Mouse (Mus musculus) stomach, embryonic 14.5 days (tissue): ENCODE measurements around the gene Rnd3. TPM values are rescaled to one million over a fixed set of nuclear protein-coding genes. Genes with fewer than 3 reads are reported as not detected.

ENCODE experiments used
- ATAC-seq: fragments of 200-750 bp; cut with Nextera tagmentation; 2 replicates; pipeline ENCODE4 v1.8.0; 2017; ENCODE audit warnings: low read depth, moderate TSS enrichment; ENCODE audit not compliant: insufficient number of reproducible peaks, insufficient read depth, low FRiP score
- H3K27ac ChIP-seq: fragments of 300-500 bp; sonication (generic); 2 replicates; pipeline ENCODE4 v1.5.1; 2014; ENCODE audit warnings: mild to moderate bottlenecking, low read length, moderate library complexity, mixed read lengths
- H3K27me3 ChIP-seq: fragments of 300-500 bp; sonication (generic); 2 replicates; pipeline ENCODE4 v1.6.1; 2014; ENCODE audit warnings: low read length, control low read depth, mixed read lengths; ENCODE audit not compliant: control insufficient read depth, insufficient read depth
- H3K36me3 ChIP-seq: fragments of 300-500 bp; sonication (generic); 2 replicates; pipeline ENCODE4 v1.6.1; 2014; ENCODE audit warnings: mild to moderate bottlenecking, control low read depth, low read length, moderate library complexity, mixed read lengths; ENCODE audit not compliant: control insufficient read depth, insufficient read depth
- H3K4me1 ChIP-seq: fragments of 300-500 bp; sonication (generic); 2 replicates; pipeline ENCODE4 v1.6.1; 2014; ENCODE audit warnings: low read length, control low read depth, mixed read lengths; ENCODE audit not compliant: control insufficient read depth, insufficient read depth
- H3K4me2 ChIP-seq: fragments of 300-500 bp; sonication (generic); replicated peaks from 2 replicates; pipeline ENCODE4 v1.6.1; 2014; ENCODE audit warnings: low read depth, low read length, control low read depth
- H3K4me3 ChIP-seq: fragments of 300-500 bp; sonication (generic); 2 replicates; pipeline ENCODE4 v1.5.1; 2014; ENCODE audit warnings: low read depth, low read length, control low read depth
- H3K9ac ChIP-seq: fragments of 300-500 bp; sonication (generic); replicated peaks from 2 replicates; pipeline ENCODE4 v1.6.1; 2014; ENCODE audit warnings: low read depth, mild to moderate bottlenecking, control low read depth, low read length, moderate library complexity, mixed read lengths
- H3K9me3 ChIP-seq: fragments of 300-500 bp; sonication (generic); 2 replicates; pipeline ENCODE4 v1.6.1; 2016; ENCODE audit warnings: low read depth, low read length, control low read depth; ENCODE audit not compliant: control insufficient read depth
- WGBS: fragments of 180-500 bp; shearing (Covaris S2); extraction: QIAGEN DNeasy Blood & Tissue Kit; methylation state at CpG from one replicate; pipeline ENCODE4 v1.1.7; 2014; 5-methylcytosine and 5-hydroxymethylcytosine counted together
- polyA plus RNA-seq: library from polyadenylated mRNA; unstranded; fragments of >200 nt; fragmentation: Nextera tagmentation; extraction: Ambion mirVana; gene quantifications from 2 replicates; pipeline ENCODE4 v1.2.1, GENCODE M21; 2014

The Rnd3 gene
- polyA plus RNA-seq, 1 experiment from 2014 or later = 97.3 TPM

GRCm38 (mm10) chr2:51140486-51140885 is 8.4 kb downstream of the Rnd3 start:
- WGBS = 2% methylated on average over 8 of the region's 8 CpGs
- H3K4me1 ChIP-seq = peaks cover 55% of the 10 kb centered on the region
- ATAC-seq = no peak
- H3K4me2 ChIP-seq = peak overlapping the region; percentile 46
- H3K27ac ChIP-seq = peak overlapping the region; percentile 66; the same call in 1 of the 2 replicates
- H3K4me3 ChIP-seq = peak overlapping the region; percentile 7; the same call in 1 of the 2 replicates
- peaks cover 24% of the 10 kb centered on the region for H3K36me3 ChIP-seq
- no peaks in the 10 kb centered on the region for H3K9me3 ChIP-seq
- H3K9ac ChIP-seq = no peak overlapping the region
- H3K27me3 ChIP-seq = no peaks in the 10 kb centered on the region

GRCm38 (mm10) chr2:51139912-51140446 is 8.9 kb downstream of the Rnd3 start:
- Histone ChIP-seq H3K4me2 (no peak overlapping the region), H3K9me3 (no peaks in the 10 kb centered on the region), H3K27ac (no peak overlapping the region; the same call in 1 of the 2 replicates), H3K4me3 (no peak overlapping the region), H3K27me3 (no peaks in the 10 kb centered on the region), H3K36me3 (peaks cover 26% of the 10 kb centered on the region), H3K4me1 (peaks cover 55% of the 10 kb centered on the region), H3K9ac (no peak overlapping the region)
- no peak for ATAC-seq
- 22% methylated on average over 6 of the region's 6 CpGs for WGBS

GRCm38 (mm10) chr2:51139218-51139911 is 9.5 kb downstream of the Rnd3 start:
- Histone ChIP-seq H3K9me3 (no peaks in the 10 kb centered on the region), H3K4me2 (0 out of 2 replicates have a peak overlapping the region, but pooled peaks have one; percentile 2), H3K4me1 (peaks cover 51% of the 10 kb centered on the region), H3K27me3 (no peaks in the 10 kb centered on the region), H3K9ac (no peak overlapping the region), H3K4me3 (no peak overlapping the region), H3K36me3 (peaks cover 32% of the 10 kb centered on the region), H3K27ac (peak overlapping the region; percentile 29; the same call in 1 of the 2 replicates)
- WGBS = 25% methylated on average over 5 of the region's 5 CpGs
- ATAC-seq = peak; percentile 31; the same call in 1 of the 2 replicates

GRCm38 (mm10) chr2:51137726-51138125 is 11.2 kb downstream of the Rnd3 start:
- no peak overlapping the region for H3K9ac ChIP-seq
- H3K27ac ChIP-seq = no peak overlapping the region
- H3K4me1 ChIP-seq = peaks cover 41% of the 10 kb centered on the region
- ATAC-seq = no peak
- no peaks in the 10 kb centered on the region for H3K9me3 ChIP-seq
- H3K4me2 ChIP-seq = no peak overlapping the region
- no peak overlapping the region for H3K4me3 ChIP-seq
- 41% methylated on average over 4 of the region's 4 CpGs for WGBS
- H3K27me3 ChIP-seq = no peaks in the 10 kb centered on the region
- peaks cover 43% of the 10 kb centered on the region for H3K36me3 ChIP-seq

DNA sequence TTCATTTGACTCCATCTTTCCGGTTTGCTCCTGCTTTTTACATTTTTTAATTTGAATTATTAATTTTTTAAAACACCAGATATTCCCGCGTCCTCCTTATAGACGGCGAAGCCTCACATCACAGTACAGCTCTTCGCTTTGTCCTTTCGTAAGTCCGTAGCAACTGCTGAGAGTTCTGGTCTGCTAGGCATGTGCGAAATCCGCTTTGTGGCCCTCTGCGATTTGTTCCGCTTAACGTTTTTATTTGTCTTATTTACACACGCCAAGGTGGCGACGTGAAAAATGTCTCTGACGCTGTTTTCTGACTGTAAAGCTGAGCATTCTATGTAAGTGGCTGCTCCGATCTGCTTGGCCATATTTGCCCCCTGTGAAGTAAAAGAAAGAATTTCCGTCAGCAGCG is 16.7 kb downstream of the Rnd3 start:
- no peak overlapping the region for H3K9ac ChIP-seq
- ATAC-seq = no peak
- no peak overlapping the region for H3K4me2 ChIP-seq
- no peaks in the 10 kb centered on the region for H3K27me3 ChIP-seq
- no peak overlapping the region for H3K27ac ChIP-seq
- no peaks in the 10 kb centered on the region; the same call in 1 of the 2 replicates for H3K4me1 ChIP-seq
- H3K4me3 ChIP-seq = no peak overlapping the region
- peaks cover 63% of the 10 kb centered on the region for H3K36me3 ChIP-seq
- H3K9me3 ChIP-seq = no peaks in the 10 kb centered on the region
- WGBS = 93% methylated on average over 20 of the region's 20 CpGs

DNA sequence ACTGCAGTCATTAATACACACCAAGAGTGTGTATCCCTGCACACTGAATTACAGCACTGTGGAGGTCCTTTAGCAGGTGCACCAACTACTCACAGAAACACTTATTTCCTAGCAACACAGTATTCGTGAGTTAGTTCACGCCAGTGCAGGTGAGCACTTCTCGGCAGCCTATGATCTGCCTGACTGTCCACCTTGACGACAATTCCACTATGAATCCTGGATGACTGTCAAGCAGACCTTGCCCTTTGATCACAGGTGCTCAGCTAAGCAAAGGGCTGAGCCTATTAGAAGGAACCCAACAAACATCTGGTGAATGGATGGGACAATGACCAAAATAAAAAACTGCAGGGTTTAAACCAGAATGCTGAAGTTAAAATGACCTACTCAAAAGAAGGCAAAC is 20.8 kb downstream of the Rnd3 start:
- WGBS = 69% methylated on average over 4 of the region's 4 CpGs
- no peak overlapping the region for H3K4me3 ChIP-seq
- ATAC-seq = no peak
- H3K4me1 ChIP-seq = no peaks in the 10 kb centered on the region
- no peak overlapping the region for H3K4me2 ChIP-seq
- H3K9ac ChIP-seq = no peak overlapping the region
- peaks cover 26% of the 10 kb centered on the region for H3K36me3 ChIP-seq
- H3K27ac ChIP-seq = no peak overlapping the region
- 0 out of 2 replicates have a peak, but pooled peaks cover 4% of the 10 kb centered on the region for H3K9me3 ChIP-seq
- H3K27me3 ChIP-seq = no peaks in the 10 kb centered on the region

- Histone ChIP-seq H3K27ac (no peak overlapping the region), H3K4me2 (no peak overlapping the region), H3K9ac (no peak overlapping the region), H3K4me3 (no peak overlapping the region), H3K36me3 (no peaks in the 10 kb centered on the region), H3K4me1 (no peaks in the 10 kb centered on the region), H3K27me3 (no peaks in the 10 kb centered on the region), H3K9me3 (no peaks in the 10 kb centered on the region)
- ATAC-seq = no peak
- 43% methylated on average over 2 of the region's 2 CpGs for WGBS
Observed at GRCm38 (mm10) chr2:51110271-51110670, 38.6 kb downstream of the Rnd3 start.

DNA sequence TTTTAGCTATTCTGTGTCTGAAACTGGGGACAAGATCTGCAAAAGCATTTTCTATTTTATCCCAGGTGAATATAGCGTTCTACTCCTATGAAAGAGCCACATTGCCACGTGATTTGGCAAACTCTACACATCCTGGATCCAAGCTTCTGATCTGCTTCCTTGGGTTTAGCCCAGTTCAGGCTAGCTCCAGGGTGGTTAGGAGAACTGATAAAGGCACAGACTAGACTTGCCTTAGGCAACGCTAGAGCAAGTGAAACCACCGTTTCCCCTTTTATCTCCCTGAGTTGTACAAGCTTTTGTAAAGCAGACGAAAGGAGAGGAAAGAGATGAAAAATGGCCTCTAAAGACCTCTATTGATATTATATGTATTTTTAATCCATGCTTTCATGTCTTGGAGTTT is 40.3 kb downstream of the Rnd3 start:
- no peak overlapping the region for H3K4me2 ChIP-seq
- no peaks in the 10 kb centered on the region for H3K9me3 ChIP-seq
- no peak overlapping the region for H3K27ac ChIP-seq
- H3K27me3 ChIP-seq = no peaks in the 10 kb centered on the region
- no peaks in the 10 kb centered on the region for H3K4me1 ChIP-seq
- no peak overlapping the region for H3K9ac ChIP-seq
- no peaks in the 10 kb centered on the region for H3K36me3 ChIP-seq
- WGBS = 54% methylated on average over 5 of the region's 5 CpGs
- no peak overlapping the region for H3K4me3 ChIP-seq
- no peak for ATAC-seq
